Mouse (Mus musculus) kidney, embryonic 16.5 days (tissue): ENCODE results near the gene Lrrc27. TPM values are rescaled to one million over a fixed set of nuclear protein-coding genes. Genes with fewer than 3 reads are reported as not detected.

Experiments used
- ATAC-seq: fragments of 200-750 bp; cut with Nextera tagmentation; 2 replicates; pipeline ENCODE4 v1.8.0; 2017; ENCODE audit warnings: moderate TSS enrichment; ENCODE audit not compliant: low FRiP score, low TSS enrichment
- H3K27ac ChIP-seq: fragments of 300-500 bp; sonication (generic); 2 replicates; pipeline ENCODE4 v1.5.1; 2014; ENCODE audit warnings: low read length
- H3K27me3 ChIP-seq: fragments of 300-500 bp; sonication (generic); 2 replicates; pipeline ENCODE4 v1.6.1; 2014; ENCODE audit warnings: low read length, control low read depth, mixed read lengths; ENCODE audit not compliant: insufficient read depth
- H3K36me3 ChIP-seq: fragments of 300-500 bp; sonication (generic); 2 replicates; pipeline ENCODE4 v1.6.1; 2014; ENCODE audit warnings: low read length, control low read depth, mixed read lengths; ENCODE audit not compliant: insufficient read depth
- H3K4me1 ChIP-seq: fragments of 300-500 bp; sonication (generic); 2 replicates; pipeline ENCODE4 v1.6.1; 2014; ENCODE audit warnings: low read length, control low read depth, mixed read lengths; ENCODE audit not compliant: insufficient read depth
- H3K4me2 ChIP-seq: fragments of 300-500 bp; sonication (generic); replicated peaks from 2 replicates; pipeline ENCODE4 v1.6.1; 2014; ENCODE audit warnings: low read depth, low read length
- H3K4me3 ChIP-seq: fragments of 300-500 bp; sonication (generic); 2 replicates; pipeline ENCODE4 v1.5.1; 2014; ENCODE audit warnings: mild to moderate bottlenecking, low read length
- H3K9ac ChIP-seq: fragments of 300-500 bp; sonication (generic); replicated peaks from 2 replicates; pipeline ENCODE4 v1.6.1; 2014; ENCODE audit warnings: low read length
- H3K9me3 ChIP-seq: fragments of 300-500 bp; sonication (generic); 2 replicates; pipeline ENCODE4 v1.6.1; 2016; ENCODE audit warnings: low read length, control low read depth
- WGBS: fragments of 180-500 bp; shearing (Covaris S2); extraction: QIAGEN DNeasy Blood & Tissue Kit; methylation state at CpG from one replicate; pipeline ENCODE4 v1.1.7; 2014; 5-methylcytosine and 5-hydroxymethylcytosine counted together
- polyA plus RNA-seq: library from polyadenylated mRNA; unstranded; fragments of >200 nt; fragmentation: Nextera tagmentation; extraction: Ambion mirVana; gene quantifications from 2 replicates; pipeline ENCODE4 v1.2.1, GENCODE M21; 2015

Lrrc27 gene
- polyA plus RNA-seq, 1 experiment from 2014 or later = 3.3 TPM

DNA sequence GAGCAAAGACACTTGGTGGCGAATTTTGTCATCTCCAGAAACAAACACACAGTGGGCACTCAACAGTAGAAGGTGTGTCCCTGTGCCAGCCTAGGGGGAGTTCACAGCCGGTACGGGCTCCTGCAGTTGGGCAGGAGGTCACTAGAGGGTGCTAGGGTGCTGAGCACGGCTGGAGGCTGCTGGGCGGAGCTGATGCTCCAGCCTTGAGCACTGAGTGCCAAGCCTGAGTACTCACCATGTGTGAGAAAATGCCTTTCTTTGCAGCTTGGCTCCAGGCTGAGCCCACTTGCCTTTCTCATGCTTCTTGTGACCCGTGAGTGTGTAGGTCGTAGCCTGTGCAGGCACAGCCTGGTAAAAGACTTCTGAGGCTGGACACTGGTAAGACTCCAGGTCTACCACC, 20.9 kb downstream of the Lrrc27 start:
- no peak overlapping the region for H3K4me3 ChIP-seq
- peak overlapping the region; percentile 32; the same call in 1 of the 2 replicates for H3K9ac ChIP-seq
- H3K27ac ChIP-seq = peak overlapping the region; percentile 78
- no peaks in the 10 kb centered on the region for H3K36me3 ChIP-seq
- peak; percentile 88 for ATAC-seq
- H3K27me3 ChIP-seq = no peaks in the 10 kb centered on the region
- H3K4me2 ChIP-seq = no peak overlapping the region
- peaks cover 18% of the 10 kb centered on the region for H3K4me1 ChIP-seq
- H3K9me3 ChIP-seq = no peaks in the 10 kb centered on the region
- under 1% methylated on average over 7 of the region's 7 CpGs for WGBS

DNA sequence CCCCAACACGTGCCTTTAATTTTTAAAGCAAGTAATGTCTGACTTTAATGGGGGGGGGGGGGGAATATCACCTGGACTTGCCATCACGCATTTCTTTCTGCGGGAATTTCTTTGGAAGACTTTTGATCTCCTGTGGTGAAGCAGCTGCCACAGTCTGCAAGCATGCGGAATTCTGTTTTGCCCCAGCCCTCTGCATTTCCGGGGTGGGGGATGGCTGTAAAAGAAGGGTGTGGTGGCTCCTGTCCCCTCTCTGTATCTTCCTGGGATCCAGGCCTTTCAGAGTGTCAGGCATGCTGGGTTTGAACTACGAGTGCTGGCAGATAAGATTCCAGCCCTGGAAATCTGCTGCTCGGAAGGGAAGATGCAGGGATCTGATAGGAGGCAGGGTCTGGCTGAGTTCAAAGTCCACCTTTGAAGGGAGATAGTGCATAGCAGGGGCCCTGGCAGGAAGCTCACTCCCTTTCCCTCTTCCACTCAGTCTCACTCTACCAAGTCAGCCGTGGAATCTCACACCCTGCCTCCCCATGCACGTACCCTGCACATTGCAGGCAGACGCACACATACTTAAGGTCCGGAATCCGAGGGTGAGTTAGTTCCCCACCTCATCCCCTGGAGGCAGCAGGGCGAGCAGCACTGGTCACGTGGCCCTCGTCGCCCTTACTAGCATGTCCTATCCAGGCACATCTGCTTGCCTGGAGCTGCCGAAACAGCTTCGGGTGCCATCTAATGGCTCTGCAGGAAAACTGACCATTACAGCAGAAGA, 21.8 kb downstream of the Lrrc27 start:
- ATAC-seq = peak; percentile 79
- Histone ChIP-seq H3K4me3 (no peak overlapping the region), H3K9ac (peak overlapping the region; percentile 33), H3K4me2 (peak overlapping the region; percentile 33), H3K4me1 (peaks cover 14% of the 10 kb centered on the region), H3K36me3 (no peaks in the 10 kb centered on the region), H3K9me3 (no peaks in the 10 kb centered on the region), H3K27ac (peak overlapping the region; percentile 51), H3K27me3 (no peaks in the 10 kb centered on the region)
- WGBS = 8% methylated on average over 18 of the region's 18 CpGs

DNA sequence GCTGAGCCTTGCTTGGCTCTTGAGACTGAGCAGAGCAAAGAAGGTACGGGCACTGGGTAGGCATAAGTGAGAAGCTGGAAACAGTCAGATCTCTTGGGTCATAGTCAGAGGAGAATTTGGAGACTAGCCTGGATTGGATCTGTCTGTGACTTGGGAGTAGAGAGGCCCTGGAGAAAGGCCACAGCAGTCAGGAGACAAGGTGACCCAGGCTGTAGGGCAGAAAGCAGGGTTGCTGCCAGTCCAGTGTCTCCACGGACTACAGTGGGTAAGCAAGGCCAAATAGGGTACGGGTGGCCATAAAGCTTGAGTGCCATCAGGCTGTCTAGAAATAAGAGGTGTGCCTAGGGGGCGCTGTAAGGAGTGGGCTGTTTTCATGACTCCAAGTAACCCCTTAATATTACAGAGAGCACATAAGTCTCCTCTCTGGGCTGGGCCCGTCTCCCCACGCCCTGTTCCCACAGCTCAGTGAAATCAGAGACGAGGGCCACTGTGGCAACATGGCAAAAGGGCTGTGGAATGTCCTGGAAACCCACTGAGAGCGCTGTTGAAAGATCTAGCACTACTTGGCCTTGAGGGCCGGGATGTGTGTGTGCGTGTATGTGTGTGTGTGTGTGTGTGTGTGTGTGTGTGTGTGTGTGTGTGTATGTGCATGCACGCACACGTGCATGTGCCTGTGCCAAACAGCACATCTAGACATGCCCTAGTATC, 23.0 kb downstream of the Lrrc27 start:
- no peak overlapping the region for H3K9ac ChIP-seq
- H3K4me1 ChIP-seq = peaks cover 14% of the 10 kb centered on the region
- H3K9me3 ChIP-seq = no peaks in the 10 kb centered on the region
- H3K36me3 ChIP-seq = no peaks in the 10 kb centered on the region
- WGBS = 81% methylated on average over 12 of the region's 12 CpGs
- H3K4me3 ChIP-seq = no peak overlapping the region
- no peaks in the 10 kb centered on the region for H3K27me3 ChIP-seq
- no peak overlapping the region for H3K27ac ChIP-seq
- ATAC-seq = no peak
- no peak overlapping the region for H3K4me2 ChIP-seq

DNA sequence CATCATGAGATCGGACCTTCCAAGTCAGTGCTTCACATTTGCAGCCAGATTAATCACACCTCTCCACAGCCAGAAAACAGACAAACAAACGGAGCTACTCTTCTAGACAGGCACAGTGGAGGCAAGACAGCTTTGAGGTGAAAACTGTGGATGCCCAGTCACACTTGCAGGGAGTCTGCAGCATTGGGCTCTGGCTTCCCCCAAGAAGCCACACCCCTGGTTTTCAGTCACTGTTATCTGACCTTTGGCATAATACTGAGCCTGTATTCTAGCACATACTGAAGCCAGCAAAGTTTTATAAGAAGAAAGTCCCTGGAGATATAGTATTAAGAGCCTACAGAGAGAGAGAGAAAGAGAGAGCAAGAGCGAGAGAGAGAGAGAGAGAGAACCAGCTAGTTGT, 26.6 kb downstream of the Lrrc27 start:
- no peak overlapping the region for H3K27ac ChIP-seq
- 71% methylated on average over 3 of the region's 3 CpGs for WGBS
- no peaks in the 10 kb centered on the region for H3K36me3 ChIP-seq
- H3K9ac ChIP-seq = no peak overlapping the region
- H3K4me2 ChIP-seq = no peak overlapping the region
- ATAC-seq = no peak
- no peaks in the 10 kb centered on the region for H3K27me3 ChIP-seq
- H3K9me3 ChIP-seq = no peaks in the 10 kb centered on the region
- H3K4me3 ChIP-seq = no peak overlapping the region
- peaks cover 5% of the 10 kb centered on the region for H3K4me1 ChIP-seq

DNA sequence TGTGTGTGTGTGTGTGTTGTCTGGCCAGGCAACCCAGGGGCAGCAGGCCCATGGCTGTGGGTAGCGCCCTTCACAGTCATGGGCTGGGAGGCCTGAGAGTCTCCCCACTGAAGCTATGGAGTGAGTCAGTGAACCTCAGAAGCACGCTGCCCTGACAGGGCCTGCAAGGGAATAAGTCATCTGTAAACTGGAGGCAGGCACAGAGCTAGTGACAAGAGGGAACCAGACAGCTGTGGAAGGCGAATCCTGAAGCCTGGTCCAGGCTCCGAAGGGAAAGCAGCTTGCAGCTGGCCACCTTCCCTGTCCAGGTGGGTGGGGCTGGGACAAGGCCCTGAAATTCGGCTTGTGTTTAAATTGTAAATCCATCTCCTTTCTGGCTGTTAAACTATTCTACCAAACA, 33.3 kb downstream of the Lrrc27 start:
- ATAC-seq = no peak
- Histone ChIP-seq H3K36me3 (no peaks in the 10 kb centered on the region), H3K4me3 (no peak overlapping the region), H3K9me3 (no peaks in the 10 kb centered on the region), H3K4me1 (peaks cover 45% of the 10 kb centered on the region), H3K9ac (no peak overlapping the region; the same call in 1 of the 2 replicates), H3K27me3 (no peaks in the 10 kb centered on the region), H3K4me2 (no peak overlapping the region), H3K27ac (0 out of 2 replicates have a peak overlapping the region, but pooled peaks have one; percentile 1)
- WGBS = 43% methylated on average over 5 of the region's 5 CpGs

DNA sequence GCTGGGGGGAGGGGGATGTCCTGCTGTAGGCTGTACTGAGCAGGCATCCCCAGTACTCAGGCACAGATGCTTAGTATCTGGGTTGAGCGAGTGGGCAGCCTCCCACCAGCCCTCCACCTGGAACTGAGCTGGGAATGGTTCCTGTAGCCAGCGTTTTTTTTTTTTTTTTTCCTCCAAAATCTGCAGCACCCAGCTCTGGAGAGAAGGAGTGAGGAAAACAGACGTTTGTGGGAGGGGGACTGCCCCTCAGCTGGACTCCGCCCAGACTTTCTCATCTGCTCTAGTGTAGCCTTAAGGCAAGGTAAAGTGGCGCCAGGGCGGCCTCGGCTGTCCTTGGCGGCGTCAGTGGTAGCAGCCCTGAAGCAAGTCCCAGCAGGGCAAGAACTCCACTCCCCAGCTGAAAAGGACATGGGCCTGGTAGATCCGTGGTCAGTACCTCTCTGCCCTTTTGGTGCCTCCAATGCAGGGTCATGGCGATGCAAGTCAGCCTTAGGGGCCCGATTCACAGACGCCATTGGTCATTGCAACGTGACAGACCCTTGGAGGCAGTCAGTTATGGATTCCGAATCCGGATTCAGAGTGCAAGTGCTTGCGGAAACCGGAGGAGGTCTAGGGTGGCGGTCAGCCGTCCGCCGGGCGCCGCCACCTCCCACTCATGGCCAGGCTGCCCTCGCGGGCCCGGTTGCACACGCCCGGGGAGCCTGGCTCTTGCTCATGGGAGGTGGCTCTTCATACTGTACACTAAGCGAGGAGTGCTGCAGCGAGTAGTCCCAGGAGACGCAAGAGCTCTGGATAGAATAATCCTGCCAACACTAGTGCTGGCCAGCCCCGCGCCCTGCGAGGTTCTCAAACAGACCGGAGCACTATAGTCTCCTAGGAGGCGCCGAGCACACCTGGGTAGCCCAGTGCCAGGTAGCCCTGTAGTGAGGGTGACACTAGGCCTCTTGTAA, 34.4 kb downstream of the Lrrc27 start:
- H3K4me3 ChIP-seq = peak overlapping the region; percentile 69
- ATAC-seq = peak; percentile 53
- H3K36me3 ChIP-seq = no peaks in the 10 kb centered on the region
- H3K4me1 ChIP-seq = peaks cover 57% of the 10 kb centered on the region
- no peaks in the 10 kb centered on the region for H3K27me3 ChIP-seq
- H3K9ac ChIP-seq = peak overlapping the region; percentile 87
- H3K4me2 ChIP-seq = peak overlapping the region; percentile 90
- 4% methylated on average over 38 of the region's 38 CpGs for WGBS
- no peaks in the 10 kb centered on the region for H3K9me3 ChIP-seq
- peak overlapping the region; percentile 79 for H3K27ac ChIP-seq

DNA sequence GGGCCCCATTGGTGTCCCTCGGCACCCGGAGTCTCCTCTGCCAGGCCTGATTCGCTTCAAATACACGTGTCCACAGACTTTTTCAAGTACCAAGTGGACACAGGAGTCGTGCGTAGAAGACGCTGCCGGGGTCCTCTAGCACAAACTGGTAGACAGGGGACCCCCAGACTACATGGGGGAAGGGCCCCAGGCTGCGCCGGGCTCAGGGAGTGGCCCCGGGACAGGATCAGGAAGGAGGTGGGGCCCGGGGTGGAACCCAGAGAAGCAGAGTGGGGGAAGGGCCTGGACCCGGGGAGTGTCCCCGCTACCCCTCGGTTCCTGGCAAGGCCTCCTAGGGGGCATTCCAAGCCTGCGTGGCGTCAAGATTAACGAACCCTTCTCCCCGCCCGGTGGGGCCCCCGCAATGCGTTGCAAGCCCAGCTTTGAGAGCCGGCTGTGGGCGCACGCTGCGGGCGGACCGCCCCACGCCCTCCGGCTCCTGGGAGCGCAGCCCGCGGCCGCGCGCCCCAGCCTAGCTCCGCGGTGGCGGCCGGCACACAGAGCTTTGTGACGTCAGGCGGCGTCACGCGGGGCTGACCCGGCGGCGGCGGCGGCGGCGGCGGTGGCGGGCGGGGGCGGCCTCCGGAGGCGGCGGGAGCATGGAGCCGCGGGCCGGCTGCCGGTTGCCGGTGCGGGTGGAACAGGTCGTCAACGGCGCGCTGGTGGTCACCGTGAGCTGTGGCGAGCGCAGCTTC, 35.3 kb downstream of the Lrrc27 start, which contains the start of gene Pwwp2b:
Gene Pwwp2b (plus strand): TSS at position 602 of the 734 bp plus-strand sequence.
- Histone ChIP-seq H3K9ac (peak within 1 kb of the TSS; percentile 87), H3K27ac (peak within 1 kb of the TSS; percentile 79), H3K4me1 (peaks cover 65% of the 10 kb centered on the region), H3K9me3 (no peaks in the 10 kb centered on the region), H3K4me2 (peak within 1 kb of the TSS; percentile 90), H3K4me3 (peak within 1 kb of the TSS; percentile 69), H3K36me3 (no peaks in the 10 kb centered on the region), H3K27me3 (no peaks in the 10 kb centered on the region)
- under 1% methylated on average over 60 of the region's 72 CpGs for WGBS
- peak; percentile 80 for ATAC-seq

DNA sequence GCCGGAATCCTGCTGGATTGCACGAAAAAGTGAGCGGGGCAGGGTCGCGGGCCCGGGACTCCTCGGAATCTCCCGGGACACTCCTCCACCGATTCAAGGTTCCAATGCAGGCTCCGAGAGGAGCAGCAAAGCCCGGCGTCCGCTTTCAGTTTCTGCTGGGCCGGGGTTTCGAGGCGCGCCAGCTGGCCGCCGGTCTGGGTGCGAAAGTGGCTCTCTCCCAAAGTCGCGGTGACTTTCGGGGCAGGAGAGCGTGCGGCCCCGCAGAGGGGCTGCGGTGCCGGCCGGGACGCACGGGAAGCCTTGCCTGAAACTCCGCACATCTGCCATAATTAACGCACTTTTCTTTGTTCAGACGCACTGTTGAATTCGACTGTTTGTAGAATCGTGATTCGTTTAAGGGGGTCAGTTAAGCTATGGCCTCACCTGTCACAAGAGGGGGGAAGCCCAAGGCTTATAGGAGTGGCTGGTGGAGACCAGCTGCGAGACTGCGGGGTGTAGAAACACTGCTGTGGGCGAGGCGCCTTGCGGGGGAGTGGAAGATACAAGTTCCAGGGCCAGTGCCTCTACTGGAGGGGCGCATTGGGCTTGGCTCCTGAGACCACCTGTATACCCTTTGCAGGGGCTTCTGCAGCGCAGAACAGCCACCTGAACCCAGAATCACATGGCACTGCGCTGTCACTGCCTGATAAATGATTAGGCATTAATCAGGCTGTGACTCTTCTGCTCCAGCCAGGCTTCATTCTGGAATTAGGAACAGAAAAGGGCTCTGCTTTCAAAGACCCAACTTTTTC, 36.0 kb downstream of the Lrrc27 start:
- Histone ChIP-seq H3K4me2 (peak overlapping the region; percentile 90), H3K9me3 (no peaks in the 10 kb centered on the region), H3K27me3 (no peaks in the 10 kb centered on the region), H3K4me1 (peaks cover 71% of the 10 kb centered on the region), H3K4me3 (peak overlapping the region; percentile 69), H3K36me3 (no peaks in the 10 kb centered on the region), H3K27ac (peak overlapping the region; percentile 79), H3K9ac (peak overlapping the region; percentile 87)
- ATAC-seq = no peak
- WGBS = under 1% methylated on average over 45 of the region's 45 CpGs
